Mouse (Mus musculus) CH12.LX (cell line): ENCODE measurements at regions not wholly inside any gene's neighbourhood (a gene's known extent, or its start where the extent isn't known, plus 50 kb on each side); places are given as distances from the start of the nearest gene placed in this dataset.
A peak's percentile ranks its signal among the peaks of the same experiment; 100 is the strongest.

Source experiments
- DNase-seq: peaks from one replicate; pipeline ENCODE4 v3.0.0-alpha.2; 2013; ENCODE audit errors: extremely low read depth
- H3K27ac ChIP-seq: 2 replicates; pipeline ENCODE4 v1.5.1; 2012; ENCODE audit warnings: low read depth, mild to moderate bottlenecking, control low read depth, moderate library complexity; ENCODE audit not compliant: insufficient read depth
- H3K27me3 ChIP-seq: replicated peaks from 2 replicates; pipeline ENCODE3; 2012; ENCODE audit warnings: inconsistent platforms
- H3K36me3 ChIP-seq, 2 experiments: replicated peaks in 1 of 2; 2 replicates each; pipeline versions ENCODE3 to v1.6.1; 2012; ENCODE audit warnings: inconsistent platforms in 1 of 2, low read length in 1 of 2, mild to moderate bottlenecking in 1 of 2, mixed read lengths in 1 of 2, moderate library complexity in 1 of 2; ENCODE audit not compliant: control insufficient read depth in 1 of 2, insufficient read depth in 1 of 2
- H3K4me1 ChIP-seq, 2 experiments: 2 replicates each; pipeline ENCODE4 v1.6.1; 2012; ENCODE audit warnings: inconsistent platforms in 1 of 2, moderate library complexity in 1 of 2; ENCODE audit not compliant: insufficient read depth in 2 of 2, control insufficient read depth in 1 of 2
- H3K4me2 ChIP-seq: 2 replicates; pipeline ENCODE4 v1.6.1; 2012; ENCODE audit warnings: low read depth, mild to moderate bottlenecking, control low read depth; ENCODE audit not compliant: poor library complexity, insufficient read depth, severe bottlenecking
- H3K4me3 ChIP-seq, 3 experiments: fragments of 150-350 bp in 1 of 3; sonication (generic) in 1 of 3; replicated peaks in 1 of 3; 2 replicates each; pipeline versions ENCODE3 to v1.5.1; 2011 to 2012; ENCODE audit warnings: low read depth in 2 of 3, low read length in 2 of 3, mild to moderate bottlenecking in 2 of 3, moderate library complexity in 2 of 3, control low read depth in 1 of 3, improper control_type of control experiment in 1 of 3, inconsistent platforms in 1 of 3, mixed read lengths in 1 of 3; ENCODE audit not compliant: poor library complexity in 1 of 3
- H3K79me2 ChIP-seq: replicated peaks from 2 replicates; pipeline ENCODE4 v1.6.1; 2012; ENCODE audit warnings: mild to moderate bottlenecking, moderate library complexity; ENCODE audit not compliant: control insufficient read depth, poor library complexity, insufficient read depth, severe bottlenecking; ENCODE audit errors: extremely low read depth
- H3K9ac ChIP-seq: 2 replicates; pipeline ENCODE4 v1.6.1; 2012; ENCODE audit warnings: low read depth, mild to moderate bottlenecking, control low read depth, moderate library complexity; ENCODE audit not compliant: insufficient read depth
- H3K9me3 ChIP-seq: replicated peaks from 2 replicates; pipeline ENCODE3; 2012; ENCODE audit warnings: low read length, inconsistent platforms, mixed read lengths
- BHLHE40 ChIP-seq: IDR thresholded peaks from 2 replicates; pipeline ENCODE4 v1.6.1; 2011; ENCODE audit warnings: mild to moderate bottlenecking, low read depth, low read length, improper control_type of control experiment
- CHD1 ChIP-seq: IDR thresholded peaks from 2 replicates; pipeline ENCODE4 v1.6.1; 2012; ENCODE audit warnings: low read depth, low read length, improper control_type of control experiment, inconsistent platforms
- CTCF ChIP-seq, 2 experiments: IDR thresholded peaks in 1 of 2; conservative IDR thresholded peaks in 1 of 2; 2 replicates each; pipeline ENCODE4 v1.5.1; 2011 to 2012; ENCODE audit warnings: low read depth in 2 of 2, low read length in 2 of 2, improper control_type of control experiment in 1 of 2, inconsistent platforms in 1 of 2, mild to moderate bottlenecking in 1 of 2, moderate library complexity in 1 of 2
- ELF1 ChIP-seq: IDR thresholded peaks from 2 replicates; pipeline ENCODE4 v1.6.1; 2014; ENCODE audit warnings: low read depth, mild to moderate bottlenecking, inconsistent platforms, low read length, improper control_type of control experiment
- EP300 ChIP-seq: IDR thresholded peaks from 2 replicates; pipeline ENCODE4 v1.6.1; 2011; ENCODE audit warnings: low read length, improper control_type of control experiment
- ETS1 ChIP-seq: conservative IDR thresholded peaks from 2 replicates; pipeline ENCODE4 v1.6.1; 2012; ENCODE audit warnings: low read depth, mild to moderate bottlenecking, inconsistent platforms, low read length, improper control_type of control experiment, moderate library complexity
- GABPA ChIP-seq: IDR thresholded peaks from 2 replicates; pipeline ENCODE4 v1.6.1; 2012; ENCODE audit warnings: low read depth, low read length, improper control_type of control experiment, inconsistent platforms; ENCODE audit not compliant: insufficient replicate concordance
- HCFC1 ChIP-seq: IDR thresholded peaks from 2 replicates; pipeline ENCODE4 v1.6.1; 2012; ENCODE audit warnings: low read depth, mild to moderate bottlenecking, inconsistent platforms, low read length, improper control_type of control experiment
- IRF4 ChIP-seq: IDR thresholded peaks from 2 replicates; pipeline ENCODE4 v1.6.1; 2014; ENCODE audit warnings: low read depth, mild to moderate bottlenecking, inconsistent platforms, low read length, improper control_type of control experiment
- JUN ChIP-seq: IDR thresholded peaks from 2 replicates; pipeline ENCODE4 v1.6.1; 2011; ENCODE audit warnings: low read depth, mild to moderate bottlenecking, low read length, improper control_type of control experiment, moderate library complexity; ENCODE audit not compliant: insufficient read depth
- JUND ChIP-seq: conservative IDR thresholded peaks from 2 replicates; pipeline ENCODE4 v1.6.1; 2011; ENCODE audit warnings: low read depth, low read length, improper control_type of control experiment
- MEF2A ChIP-seq: IDR thresholded peaks from 2 replicates; pipeline ENCODE4 v1.6.1; 2014; ENCODE audit warnings: low read depth, mild to moderate bottlenecking, inconsistent platforms, low read length, improper control_type of control experiment, borderline replicate concordance
- MYC ChIP-seq: IDR thresholded peaks from 2 replicates; pipeline ENCODE4 v1.6.1; 2011; ENCODE audit warnings: low read depth, mild to moderate bottlenecking, improper control_type of control experiment, low read length
- PAX5 ChIP-seq: IDR thresholded peaks from 2 replicates; pipeline ENCODE4 v1.6.1; 2012; ENCODE audit warnings: low read length, inconsistent platforms, mixed read lengths
- RAD21 ChIP-seq: IDR thresholded peaks from 2 replicates; pipeline ENCODE4 v1.6.1; 2011; ENCODE audit warnings: low read depth, mild to moderate bottlenecking, low read length, improper control_type of control experiment, moderate library complexity
- RCOR1 ChIP-seq: conservative IDR thresholded peaks from 2 replicates; pipeline ENCODE4 v1.6.1; 2012; ENCODE audit warnings: low read depth, mild to moderate bottlenecking, inconsistent platforms, low read length, improper control_type of control experiment
- TCF12 ChIP-seq: IDR thresholded peaks from 2 replicates; pipeline ENCODE4 v1.6.1; 2014; ENCODE audit warnings: low read depth, mild to moderate bottlenecking, inconsistent platforms, low read length, improper control_type of control experiment
- USF2 ChIP-seq: conservative IDR thresholded peaks from 2 replicates; pipeline ENCODE4 v1.6.1; 2011; ENCODE audit warnings: low read depth, low read length, improper control_type of control experiment
- ZC3H11A ChIP-seq: IDR thresholded peaks from 2 replicates; pipeline ENCODE4 v1.6.1; 2012; ENCODE audit warnings: low read depth, mild to moderate bottlenecking, inconsistent platforms, low read length, improper control_type of control experiment
- ZKSCAN1 ChIP-seq: IDR thresholded peaks from 2 replicates; pipeline ENCODE4 v1.6.1; 2012; ENCODE audit warnings: low read depth, inconsistent platforms, low read length, improper control_type of control experiment, borderline replicate concordance
- dilution Hi-C: fragments of 300-500 bp; cut with MboI; formaldehyde crosslinking; loops from 2 replicates; pipeline ENCODE4 v1.14.3; 2020; ENCODE audit warnings: low sequenced_read_pairs; ENCODE audit not compliant: extremely low pct_unique_long_range_greater_than_20kb, extremely low pct_ligation_motif_present
- in situ Hi-C: fragments of 300-500 bp; cut with MboI; formaldehyde crosslinking; loops from 3 replicates; pipeline ENCODE4 v1.14.3; 2019; ENCODE audit warnings: low sequenced_read_pairs, low pct_ligation_motif_present, low pct_unique_long_range_greater_than_20kb, mixed read lengths

DNA sequence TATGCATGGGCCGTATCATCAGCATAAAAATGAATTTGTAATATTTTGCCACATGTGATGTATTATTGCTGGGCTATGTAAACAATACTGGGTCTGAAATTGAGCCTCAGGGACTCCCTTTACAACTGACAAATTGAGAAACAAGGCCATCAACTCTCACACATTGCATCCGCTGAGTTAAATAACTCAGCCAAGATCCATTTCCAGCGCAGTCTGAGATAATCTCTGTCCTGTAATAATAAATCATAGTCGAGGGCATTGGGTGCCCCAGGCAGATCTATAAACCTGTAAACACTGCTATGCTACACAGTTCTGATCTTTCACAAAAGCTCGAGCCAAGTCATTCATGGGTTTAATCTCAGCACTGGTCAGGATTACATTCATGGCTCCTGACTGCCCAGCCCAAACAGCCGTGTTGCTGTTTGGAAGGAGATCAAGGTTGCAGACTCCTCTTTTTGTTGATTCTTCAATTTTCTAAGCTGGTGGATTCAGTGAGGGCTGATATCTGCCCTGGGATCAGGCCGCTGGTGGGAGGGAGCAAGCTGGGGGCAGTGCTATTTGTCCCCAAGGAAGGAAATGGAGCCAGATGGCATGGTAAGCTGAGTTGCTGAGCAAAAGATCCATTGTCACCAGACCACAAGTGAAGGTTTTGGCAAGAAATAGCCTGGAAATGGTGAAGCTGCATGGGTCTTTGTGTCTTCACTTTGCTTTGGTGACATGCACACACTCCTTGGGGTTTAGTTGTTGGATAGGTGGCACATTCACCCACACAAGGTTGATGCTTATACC, 160.0 kb upstream of the Bmper start:
- in situ Hi-C loops (no loop called here), dilution Hi-C loops (no loop called here)
- no peaks in the 10 kb centered on the region for H3K9me3 ChIP-seq
- peaks cover 5% of the 10 kb centered on the region in 2 experiments; a peak in 3 of 4 replicates for H3K4me1 ChIP-seq
- no peak for TF ChIP-seq TCF12
- TF ChIP-seq JUN = no peak
- no peak for TF ChIP-seq EP300
- TF ChIP-seq USF2 = no peak
- TF ChIP-seq RCOR1 = no peak
- TF ChIP-seq CHD1 = no peak
- no peak for DNase-seq
- no peaks in the 10 kb centered on the region for H3K27me3 ChIP-seq
- no peak overlapping the region for H3K9ac ChIP-seq
- no peak overlapping the region for H3K4me3 ChIP-seq
- no peaks in the 10 kb centered on the region for H3K36me3 ChIP-seq
- H3K4me2 ChIP-seq = no peak overlapping the region
- H3K79me2 ChIP-seq = no peaks in the 10 kb centered on the region
- H3K27ac ChIP-seq = no peak overlapping the region

DNA sequence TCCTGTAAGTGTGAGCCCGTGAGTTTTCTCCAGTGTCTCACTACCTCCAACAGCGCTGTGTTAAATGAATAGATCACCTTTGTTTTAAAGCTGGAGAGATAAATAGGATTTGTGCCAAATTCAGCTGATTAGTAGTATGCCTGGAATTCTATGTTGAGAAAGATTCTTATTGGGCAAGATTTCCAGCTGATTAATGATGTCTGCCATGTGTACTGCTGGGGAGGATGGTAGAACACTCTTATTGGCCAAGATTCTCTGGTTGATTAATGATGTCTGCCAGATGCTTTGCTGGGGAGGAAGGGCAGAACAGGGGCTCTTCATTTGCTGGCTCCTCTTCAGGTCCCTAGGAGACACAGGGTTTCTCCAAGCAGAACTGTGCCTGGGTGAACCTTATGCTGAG, 158.9 kb upstream of the Bmper start:
- H3K36me3 ChIP-seq = no peaks in the 10 kb centered on the region
- no peak for TF ChIP-seq TCF12
- no peak for TF ChIP-seq ZC3H11A
- no peak for TF ChIP-seq GABPA
- no peak for TF ChIP-seq ETS1
- TF ChIP-seq ZKSCAN1 = no peak
- no peak for TF ChIP-seq JUND
- TF ChIP-seq HCFC1 = no peak
- no peak for TF ChIP-seq USF2
- TF ChIP-seq ELF1 = no peak
- TF ChIP-seq IRF4 = no peak
- no peak for TF ChIP-seq CTCF (conservative IDR thresholded peaks at IDR 0.05 in 1 of 2, IDR thresholded peaks at IDR 0.05 in 1 of 2; ENCODE audit: low read depth in 2 of 2, low read length in 2 of 2)
- TF ChIP-seq JUN = no peak
- no peak for TF ChIP-seq PAX5
- TF ChIP-seq MEF2A = no peak
- no peak for TF ChIP-seq EP300
- TF ChIP-seq MYC = no peak
- no peak for TF ChIP-seq BHLHE40
- TF ChIP-seq RAD21 = no peak
- H3K4me2 ChIP-seq = peak overlapping the region; percentile 55; the same call in 1 of the 2 replicates
- H3K27me3 ChIP-seq = no peaks in the 10 kb centered on the region
- no peaks in the 10 kb centered on the region for H3K79me2 ChIP-seq
- H3K9me3 ChIP-seq = no peaks in the 10 kb centered on the region
- dilution Hi-C loops (no loop called here), in situ Hi-C loops (no loop called here)
- no peak overlapping the region for H3K27ac ChIP-seq
- no peak overlapping the region for H3K4me3 ChIP-seq
- H3K4me1 ChIP-seq = peaks cover 2 to 5% of the 10 kb centered on the region in 2 experiments; a peak in 2 of 4 replicates
- no peak overlapping the region for H3K9ac ChIP-seq
- no peak for DNase-seq
